Mouse (Mus musculus) CH12.LX (cell line): ENCODE measurements around the gene A230050P20Rik. TPM values are rescaled to one million over a fixed set of nuclear protein-coding genes. Genes with fewer than 3 reads are reported as not detected.

Source experiments
- DNase-seq: peaks from one replicate; pipeline ENCODE4 v3.0.0-alpha.2; 2013; ENCODE audit errors: extremely low read depth
- H3K27ac ChIP-seq: 2 replicates; pipeline ENCODE4 v1.5.1; 2012; ENCODE audit warnings: low read depth, mild to moderate bottlenecking, control low read depth, moderate library complexity; ENCODE audit not compliant: insufficient read depth
- H3K27me3 ChIP-seq: replicated peaks from 2 replicates; pipeline ENCODE3; 2012; ENCODE audit warnings: inconsistent platforms
- H3K36me3 ChIP-seq, 2 experiments: replicated peaks in 1 of 2; 2 replicates each; pipeline versions ENCODE3 to v1.6.1; 2012; ENCODE audit warnings: inconsistent platforms in 1 of 2, low read length in 1 of 2, mild to moderate bottlenecking in 1 of 2, mixed read lengths in 1 of 2, moderate library complexity in 1 of 2; ENCODE audit not compliant: control insufficient read depth in 1 of 2, insufficient read depth in 1 of 2
- H3K4me1 ChIP-seq, 2 experiments: 2 replicates each; pipeline ENCODE4 v1.6.1; 2012; ENCODE audit warnings: inconsistent platforms in 1 of 2, moderate library complexity in 1 of 2; ENCODE audit not compliant: insufficient read depth in 2 of 2, control insufficient read depth in 1 of 2
- H3K4me2 ChIP-seq: 2 replicates; pipeline ENCODE4 v1.6.1; 2012; ENCODE audit warnings: low read depth, mild to moderate bottlenecking, control low read depth; ENCODE audit not compliant: poor library complexity, insufficient read depth, severe bottlenecking
- H3K4me3 ChIP-seq, 3 experiments: fragments of 150-350 bp in 1 of 3; sonication (generic) in 1 of 3; replicated peaks in 1 of 3; 2 replicates each; pipeline versions ENCODE3 to v1.5.1; 2011 to 2012; ENCODE audit warnings: low read depth in 2 of 3, low read length in 2 of 3, mild to moderate bottlenecking in 2 of 3, moderate library complexity in 2 of 3, control low read depth in 1 of 3, improper control_type of control experiment in 1 of 3, inconsistent platforms in 1 of 3, mixed read lengths in 1 of 3; ENCODE audit not compliant: poor library complexity in 1 of 3
- H3K79me2 ChIP-seq: replicated peaks from 2 replicates; pipeline ENCODE4 v1.6.1; 2012; ENCODE audit warnings: mild to moderate bottlenecking, moderate library complexity; ENCODE audit not compliant: control insufficient read depth, poor library complexity, insufficient read depth, severe bottlenecking; ENCODE audit errors: extremely low read depth
- H3K9ac ChIP-seq: 2 replicates; pipeline ENCODE4 v1.6.1; 2012; ENCODE audit warnings: low read depth, mild to moderate bottlenecking, control low read depth, moderate library complexity; ENCODE audit not compliant: insufficient read depth
- H3K9me3 ChIP-seq: replicated peaks from 2 replicates; pipeline ENCODE3; 2012; ENCODE audit warnings: low read length, inconsistent platforms, mixed read lengths
- CHD1 ChIP-seq: IDR thresholded peaks from 2 replicates; pipeline ENCODE4 v1.6.1; 2012; ENCODE audit warnings: low read depth, low read length, improper control_type of control experiment, inconsistent platforms
- CTCF ChIP-seq, 2 experiments: IDR thresholded peaks in 1 of 2; conservative IDR thresholded peaks in 1 of 2; 2 replicates each; pipeline ENCODE4 v1.5.1; 2011 to 2012; ENCODE audit warnings: low read depth in 2 of 2, low read length in 2 of 2, improper control_type of control experiment in 1 of 2, inconsistent platforms in 1 of 2, mild to moderate bottlenecking in 1 of 2, moderate library complexity in 1 of 2
- E2F4 ChIP-seq: IDR thresholded peaks from 2 replicates; pipeline ENCODE4 v1.6.1; 2011; ENCODE audit warnings: low read depth, low read length, improper control_type of control experiment; ENCODE audit not compliant: insufficient replicate concordance
- ELF1 ChIP-seq: IDR thresholded peaks from 2 replicates; pipeline ENCODE4 v1.6.1; 2014; ENCODE audit warnings: low read depth, mild to moderate bottlenecking, inconsistent platforms, low read length, improper control_type of control experiment
- EP300 ChIP-seq: IDR thresholded peaks from 2 replicates; pipeline ENCODE4 v1.6.1; 2011; ENCODE audit warnings: low read length, improper control_type of control experiment
- ETS1 ChIP-seq: conservative IDR thresholded peaks from 2 replicates; pipeline ENCODE4 v1.6.1; 2012; ENCODE audit warnings: low read depth, mild to moderate bottlenecking, inconsistent platforms, low read length, improper control_type of control experiment, moderate library complexity
- HCFC1 ChIP-seq: IDR thresholded peaks from 2 replicates; pipeline ENCODE4 v1.6.1; 2012; ENCODE audit warnings: low read depth, mild to moderate bottlenecking, inconsistent platforms, low read length, improper control_type of control experiment
- JUN ChIP-seq: IDR thresholded peaks from 2 replicates; pipeline ENCODE4 v1.6.1; 2011; ENCODE audit warnings: low read depth, mild to moderate bottlenecking, low read length, improper control_type of control experiment, moderate library complexity; ENCODE audit not compliant: insufficient read depth
- KAT2A ChIP-seq: IDR thresholded peaks from 2 replicates; pipeline ENCODE4 v1.6.1; 2012; ENCODE audit warnings: low read length, improper control_type of control experiment, inconsistent platforms; ENCODE audit not compliant: insufficient replicate concordance
- MAX ChIP-seq: IDR thresholded peaks from 2 replicates; pipeline ENCODE4 v1.6.1; 2011; ENCODE audit warnings: low read length, improper control_type of control experiment
- MEF2A ChIP-seq: IDR thresholded peaks from 2 replicates; pipeline ENCODE4 v1.6.1; 2014; ENCODE audit warnings: low read depth, mild to moderate bottlenecking, inconsistent platforms, low read length, improper control_type of control experiment, borderline replicate concordance
- MXI1 ChIP-seq: IDR thresholded peaks from 2 replicates; pipeline ENCODE4 v1.6.1; 2011; ENCODE audit warnings: mild to moderate bottlenecking, low read depth, low read length, improper control_type of control experiment
- NRF1 ChIP-seq: IDR thresholded peaks from 2 replicates; pipeline ENCODE4 v1.6.1; 2014; ENCODE audit warnings: low read depth, mild to moderate bottlenecking, inconsistent platforms, low read length, improper control_type of control experiment, moderate library complexity
- POLR2A ChIP-seq: IDR thresholded peaks from 2 replicates; pipeline ENCODE4 v1.6.1; 2011; ENCODE audit warnings: low read depth, mild to moderate bottlenecking, improper control_type of control experiment, low read length
- SIN3A ChIP-seq: IDR thresholded peaks from 2 replicates; pipeline ENCODE4 v1.6.1; 2012; ENCODE audit warnings: low read length, improper control_type of control experiment, inconsistent platforms
- SMC3 ChIP-seq: IDR thresholded peaks from 2 replicates; pipeline ENCODE4 v1.6.1; 2011; ENCODE audit warnings: low read depth, low read length, improper control_type of control experiment
- USF2 ChIP-seq: conservative IDR thresholded peaks from 2 replicates; pipeline ENCODE4 v1.6.1; 2011; ENCODE audit warnings: low read depth, low read length, improper control_type of control experiment
- dilution Hi-C: fragments of 300-500 bp; cut with MboI; formaldehyde crosslinking; loops from 2 replicates; pipeline ENCODE4 v1.14.3; 2020; ENCODE audit warnings: low sequenced_read_pairs; ENCODE audit not compliant: extremely low pct_unique_long_range_greater_than_20kb, extremely low pct_ligation_motif_present
- in situ Hi-C: fragments of 300-500 bp; cut with MboI; formaldehyde crosslinking; loops from 3 replicates; pipeline ENCODE4 v1.14.3; 2019; ENCODE audit warnings: low sequenced_read_pairs, low pct_ligation_motif_present, low pct_unique_long_range_greater_than_20kb, mixed read lengths
- polyA plus RNA-seq: library from polyadenylated mRNA; unstranded; fragments of >175 nt; gene quantifications from 2 replicates; pipeline ENCODE4 v1.2.1, GENCODE M21; 2012; ENCODE audit warnings: low read depth; ENCODE audit not compliant: insufficient read length
- total RNA-seq, 2 experiments: library from RNA; depleted of rRNA; stranded (reverse); fragments of 300-350 nt in 1 of 2; fragments of >200 nt in 1 of 2; gene quantifications; 2 replicates each; pipeline ENCODE4 v1.2.3; 2012 to 2014

The A230050P20Rik gene
- total and polyA plus RNA-seq, 3 experiments, result 3.3 to 25.2 (median 11.0) TPM

GRCm38 (mm10) chr9:20902174-20902491 is 33.7 kb downstream of the A230050P20Rik start:
- TF ChIP-seq CHD1 (no peak), E2F4 (no peak), HCFC1 (no peak), POLR2A (no peak), SIN3A (no peak), CTCF (conservative IDR thresholded peaks at IDR 0.05 in 1 of 2, IDR thresholded peaks at IDR 0.05 in 1 of 2; ENCODE audit: low read depth in 2 of 2, low read length in 2 of 2) (no peak), EP300 (no peak), KAT2A (no peak), SMC3 (no peak), ELF1 (no peak), JUN (no peak)
- TF ChIP-seq, all 38 proteins: peak for 0
- H3K4me2 ChIP-seq, result no peak overlapping the region
- in situ Hi-C loops, result loop anchor here (5.0 kb wide), 1 partner anchor 100 kb away; the partner anchor contains the start of gene Mrpl4
- no peak overlapping the region for H3K27ac ChIP-seq
- peaks cover 13% of the 10 kb centered on the region for H3K79me2 ChIP-seq
- no peaks in the 10 kb centered on the region for H3K9me3 ChIP-seq
- H3K36me3 ChIP-seq, result peaks cover 27 to 43% of the 10 kb centered on the region in 2 experiments
- peaks cover 2 to 5% of the 10 kb centered on the region in 2 experiments for H3K4me1 ChIP-seq
- no peak overlapping the region for H3K9ac ChIP-seq
- no peak for DNase-seq
- H3K27me3 ChIP-seq, result no peaks in the 10 kb centered on the region
- dilution Hi-C loops, result no loop called here
- no peak overlapping the region for H3K4me3 ChIP-seq

DNA sequence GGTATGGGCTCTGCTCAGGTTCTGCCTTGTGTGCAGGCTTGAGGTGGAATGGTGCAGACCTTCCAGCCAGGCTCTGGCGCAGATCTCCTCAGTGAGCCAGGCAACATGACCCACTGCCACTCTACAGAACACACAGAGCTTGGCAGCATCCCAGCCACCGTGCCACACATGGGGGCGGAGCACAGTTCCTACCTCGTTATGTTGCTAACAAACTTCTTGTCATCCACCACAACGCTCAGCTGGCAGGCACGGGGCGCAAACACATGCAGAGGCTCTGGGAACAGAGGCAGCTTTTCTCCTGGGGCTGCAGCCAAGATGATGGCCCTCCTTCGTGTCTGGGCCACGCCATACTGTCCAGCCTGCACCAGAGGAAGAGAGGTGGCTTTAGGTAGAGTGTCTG is 41.5 kb downstream of the A230050P20Rik start:
- Histone ChIP-seq H3K27ac (no peak overlapping the region), H3K9ac (no peak overlapping the region), H3K4me2 (no peak overlapping the region), H3K9me3 (no peaks in the 10 kb centered on the region), H3K4me1 (no peaks in the 10 kb centered on the region)
- in situ Hi-C loops, result no loop called here
- DNase-seq, result no peak
- dilution Hi-C loops, result no loop called here
- no peak for TF ChIP-seq MXI1
- TF ChIP-seq SMC3, result no peak
- TF ChIP-seq ETS1, result no peak
- no peak for TF ChIP-seq MEF2A
- TF ChIP-seq SIN3A, result no peak
- no peak for TF ChIP-seq USF2
- no peak for TF ChIP-seq NRF1
- TF ChIP-seq MAX, result no peak
- TF ChIP-seq, all 38 proteins: peak for 0
- H3K4me3 ChIP-seq, result no peak overlapping the region
- no peaks in the 10 kb centered on the region for H3K79me2 ChIP-seq
- H3K36me3 ChIP-seq, result peaks cover 93 to 100% of the 10 kb centered on the region in 2 experiments
- H3K27me3 ChIP-seq, result no peaks in the 10 kb centered on the region
